Mouse (Mus musculus): Measurements from ENCODE around the gene Cox8c.

The Cox8c gene

GRCm38 (mm10) chr12:102899091-102899490 is at the start of gene Cox8c:
Gene Cox8c (plus strand): TSS chr12:102899316.
- no peak for DNase-seq

DNA sequence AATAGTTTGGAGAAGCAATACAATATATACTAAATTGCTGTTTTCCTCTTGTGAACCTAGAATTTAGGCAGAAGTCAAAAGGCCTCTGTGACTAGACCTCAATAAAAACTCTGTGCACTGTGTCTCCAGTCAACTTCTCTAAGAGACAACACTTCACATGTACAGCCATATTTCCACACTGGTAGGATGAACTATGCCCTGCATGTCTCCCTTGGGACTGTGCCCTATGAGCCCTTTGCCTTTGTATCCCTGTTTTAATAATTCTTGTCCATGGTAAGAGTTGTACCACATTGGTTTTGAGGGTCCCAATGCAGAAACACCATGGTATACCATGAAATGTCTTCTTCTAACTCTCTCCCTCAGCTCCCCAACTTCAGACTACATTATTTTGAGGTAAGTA is 38.3 kb upstream of the Cox8c start:
- no peak for DNase-seq

GRCm38 (mm10) chr12:102869802-102870201 is 29.3 kb upstream of the Cox8c start:
- DNase-seq, result no peak

DNA sequence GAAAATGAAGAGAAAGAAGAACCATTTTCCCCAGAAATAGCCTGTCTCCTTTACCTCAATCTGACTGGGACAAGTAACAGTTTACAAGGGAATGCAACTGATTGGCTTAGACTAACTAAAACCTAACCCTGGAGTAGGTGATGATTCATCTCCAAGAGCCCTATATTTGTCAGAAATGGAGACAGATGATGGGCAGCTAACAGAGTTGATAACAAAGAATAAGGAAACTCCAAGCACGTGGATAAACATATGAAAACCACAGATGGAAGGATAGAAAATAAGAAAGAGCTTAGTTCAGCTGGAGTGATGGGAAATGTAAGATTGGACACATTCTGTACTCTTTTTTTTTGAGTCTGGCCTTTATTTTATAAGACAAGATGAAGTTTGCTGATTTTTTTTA is 28.6 kb upstream of the Cox8c start:
- DNase-seq, result no peak

DNA sequence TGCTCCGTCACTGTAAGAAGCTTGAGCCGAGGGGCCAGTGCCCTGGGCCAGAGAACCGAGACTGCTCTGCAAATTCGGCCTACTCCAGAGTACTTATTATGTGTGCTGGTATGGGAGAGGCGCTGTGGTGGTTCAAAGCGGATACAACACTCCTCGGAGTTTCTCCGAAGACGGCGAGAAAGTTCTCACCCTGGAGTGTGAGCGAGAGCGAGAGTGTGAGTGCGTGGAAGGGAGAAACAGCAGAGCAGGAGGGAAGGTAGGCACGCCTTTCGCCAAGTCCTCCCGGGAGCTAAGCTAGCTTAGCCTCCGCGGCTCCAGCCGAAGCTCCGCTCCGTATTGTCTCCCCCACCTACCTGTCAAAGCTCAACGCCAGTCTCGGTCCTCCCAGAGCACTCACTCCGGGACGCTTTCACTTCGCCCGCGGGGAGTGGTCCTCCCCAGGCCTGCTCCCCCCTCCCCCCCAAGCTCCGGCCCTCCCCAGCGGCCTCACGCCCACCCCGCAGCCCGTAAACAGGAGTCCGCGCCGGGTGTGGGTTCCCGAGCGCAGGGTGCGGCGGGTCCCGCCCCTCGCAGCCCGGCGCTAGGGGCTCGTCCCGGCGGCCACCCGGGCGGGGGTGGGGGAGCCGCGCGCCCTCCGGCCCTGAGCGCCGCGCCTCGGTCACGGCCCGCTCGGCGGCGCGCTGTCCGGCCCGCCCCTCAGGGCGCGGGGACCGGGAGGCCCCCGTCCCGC is 21.6 kb upstream of the Cox8c start:
- peak; percentile 71 for DNase-seq

GRCm38 (mm10) chr12:102878031-102878823 is 20.9 kb upstream of the Cox8c start, which contains the start of gene Btbd7:
Gene Btbd7 (minus strand): TSS chr12:102878471.
- peak; percentile 100 for DNase-seq

DNA sequence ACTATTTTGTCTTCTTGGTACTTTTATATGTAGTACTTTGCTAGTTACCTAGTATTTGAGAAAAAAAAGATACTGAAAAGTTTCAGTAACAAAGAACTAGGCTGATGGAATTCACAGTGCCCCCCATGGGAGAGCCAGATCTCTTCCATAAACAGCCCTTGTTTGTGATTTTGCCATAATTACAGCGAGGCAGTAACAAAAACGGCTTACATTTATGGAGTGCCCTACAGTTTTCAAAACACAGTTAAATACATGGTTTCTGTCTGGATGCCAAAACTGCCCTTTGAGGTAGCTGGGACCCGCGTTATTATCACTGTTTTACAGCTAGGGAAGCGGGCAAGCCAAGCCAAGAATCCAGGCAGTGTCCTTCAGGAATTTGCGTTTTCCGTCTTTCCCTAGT is 20.2 kb upstream of the Cox8c start:
- DNase-seq, result peak; percentile 46

GRCm38 (mm10) chr12:102885735-102886134 is 13.4 kb upstream of the Cox8c start:
- DNase-seq, result peak; percentile 61

DNA sequence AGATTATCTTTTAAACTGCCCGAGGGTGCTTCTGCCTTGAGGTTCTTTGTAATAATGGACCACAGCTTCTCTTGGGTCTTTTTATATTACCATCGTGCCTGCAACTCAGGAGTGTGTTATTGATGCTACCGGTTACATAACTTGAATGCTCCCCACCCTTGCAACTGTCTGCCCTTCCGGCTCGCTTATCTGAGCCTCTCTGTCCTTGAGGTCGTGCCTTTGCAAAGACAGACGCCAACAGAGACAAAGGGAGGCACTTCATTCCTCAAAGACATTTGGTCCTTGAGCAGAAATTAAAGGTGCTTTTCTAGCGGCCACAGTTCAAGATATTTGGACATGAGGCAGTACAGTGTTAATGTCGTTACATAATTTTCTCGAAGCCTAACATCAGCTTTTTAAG is 11.8 kb upstream of the Cox8c start:
- no peak for DNase-seq

GRCm38 (mm10) chr12:102888568-102888967 is 10.5 kb upstream of the Cox8c start:
- peak; percentile 12 for DNase-seq

DNA sequence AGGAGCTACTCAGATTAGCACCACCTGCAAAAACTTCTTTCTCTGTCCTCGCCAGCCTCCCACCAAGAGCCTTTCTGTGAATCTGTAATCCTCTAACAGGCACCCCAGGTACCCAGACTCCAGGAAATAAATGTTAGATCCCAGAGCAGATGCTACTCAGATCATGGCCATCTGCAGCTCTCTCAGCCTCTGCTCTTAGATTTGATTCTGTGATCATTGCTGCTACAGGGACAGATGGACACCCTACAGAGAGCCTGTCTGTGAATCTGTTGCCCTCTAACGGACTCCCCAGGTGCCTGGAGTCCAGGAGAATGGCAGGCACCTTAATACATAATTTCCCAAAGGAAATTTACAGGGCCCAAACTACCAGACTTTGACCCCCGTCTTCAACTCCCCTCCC is 9.1 kb downstream of the Cox8c start:
- DNase-seq, result no peak

DNA sequence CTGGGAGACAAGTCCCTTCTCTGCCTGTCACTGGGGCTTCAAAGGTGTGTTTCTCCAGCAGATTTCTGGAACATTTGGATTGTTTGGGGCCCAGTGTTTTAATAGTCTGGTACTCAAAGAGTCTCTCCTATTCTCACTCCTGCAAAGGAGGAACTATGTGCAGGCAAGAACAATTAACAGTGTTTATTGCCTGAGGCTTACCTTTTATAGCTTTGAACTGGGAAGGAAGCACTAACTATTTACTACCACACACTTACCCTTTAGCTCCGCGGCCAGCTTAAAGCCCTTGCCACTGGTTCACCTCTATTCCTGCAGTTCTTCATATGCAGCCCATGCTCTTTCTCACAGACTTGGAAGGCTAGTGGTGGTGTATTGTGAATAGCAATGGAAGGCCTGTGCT is 17.0 kb downstream of the Cox8c start:
- no peak for DNase-seq

DNA sequence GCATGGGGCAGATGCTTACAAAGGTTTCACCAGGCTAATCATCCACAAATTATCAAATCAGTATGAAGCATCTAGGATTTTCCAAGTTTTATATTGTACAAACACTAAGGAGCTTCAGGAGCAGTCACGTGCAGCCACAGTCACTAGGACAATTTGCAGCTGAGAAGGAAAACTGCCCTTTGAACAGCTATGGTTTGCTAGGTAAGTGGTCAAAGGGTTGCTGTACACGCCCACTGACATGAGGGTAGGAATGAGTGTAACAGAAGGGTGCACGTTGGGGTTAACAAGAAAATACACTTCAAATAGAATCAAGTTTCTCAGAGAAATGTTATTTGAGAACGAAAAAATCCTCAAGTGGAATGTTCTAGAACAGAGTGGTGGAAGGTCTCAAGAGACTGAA is 30.6 kb downstream of the Cox8c start:
- DNase-seq, result no peak

DNA sequence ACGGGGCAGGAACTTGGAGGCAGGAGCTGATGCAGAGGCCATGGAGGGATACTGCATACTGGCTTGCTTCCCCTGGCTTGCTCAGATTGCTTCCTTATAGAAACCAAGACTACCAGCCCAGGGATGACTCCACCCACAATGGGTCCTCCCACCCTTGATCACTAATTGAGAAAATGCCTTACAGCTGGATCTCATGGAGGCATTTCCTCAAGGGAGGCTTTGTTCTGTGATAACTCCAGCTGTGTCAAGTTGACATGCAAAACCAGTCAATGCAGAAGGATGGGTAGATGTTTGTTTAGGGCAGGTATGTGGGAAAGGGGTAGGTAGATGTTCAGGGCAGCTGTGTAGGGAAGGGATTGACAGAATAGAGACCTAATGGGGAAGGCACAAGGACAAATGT is 31.2 kb downstream of the Cox8c start:
- no peak for DNase-seq

DNA sequence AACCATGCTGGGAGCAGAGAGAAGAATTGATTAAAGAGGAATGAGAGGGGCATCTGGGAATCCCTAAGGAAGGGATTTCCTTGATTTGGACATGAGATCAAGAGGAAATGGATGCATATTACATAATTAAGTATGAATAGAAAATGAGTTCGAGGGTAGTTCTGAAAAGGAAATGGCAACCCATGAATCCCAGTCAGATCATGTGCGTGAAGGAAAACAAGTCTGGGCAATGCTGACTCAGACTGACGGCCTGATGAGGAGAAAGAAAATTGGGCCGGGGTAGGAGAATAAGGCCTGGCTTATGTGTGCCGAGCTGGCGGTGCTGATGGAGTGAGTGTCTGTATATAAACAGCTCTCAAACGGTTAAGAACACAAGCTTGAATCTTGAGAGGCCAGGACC is 31.7 kb downstream of the Cox8c start:
- DNase-seq, result no peak

GRCm38 (mm10) chr12:102935892-102936291 is 36.8 kb downstream of the Cox8c start:
- DNase-seq, result no peak

DNA sequence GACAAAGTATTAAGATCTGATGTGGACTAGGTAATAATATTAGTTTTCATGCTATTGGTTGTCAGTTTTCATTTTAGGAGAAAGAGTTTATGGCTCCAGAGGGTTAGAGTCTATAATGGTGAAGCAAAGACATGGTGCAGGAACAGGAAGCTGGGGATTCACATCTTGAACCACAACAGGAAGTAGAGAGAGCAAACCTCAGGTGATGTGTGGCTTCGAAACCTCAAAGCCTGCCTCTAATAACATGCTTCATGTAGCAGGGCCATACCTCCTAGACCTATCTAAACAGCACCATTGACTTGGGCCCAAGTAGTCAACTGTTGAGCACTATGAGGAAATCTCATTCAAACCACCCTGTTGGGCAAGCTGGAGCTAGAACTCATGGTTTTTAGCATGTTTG is 46.5 kb downstream of the Cox8c start:
- no peak for DNase-seq

- peak; percentile 41 for DNase-seq
Measured at GRCm38 (mm10) chr12:102947826-102948225, 48.7 kb downstream of the Cox8c start.

GRCm38 (mm10) chr12:102948778-102949394 is 49.8 kb downstream of the Cox8c start, which contains the start of gene Unc79:
Gene Unc79 (plus strand): TSS chr12:102948859.
- DNase-seq, result peak; percentile 72

- peak; percentile 83 for DNase-seq
Measured at GRCm38 (mm10) chr12:102949395-102950208, 50.5 kb downstream of the Cox8c start.
